Mouse (Mus musculus) ES-Bruce4 (cell line): ENCODE measurements around the gene Bcl2l15. TPM values are rescaled to one million over a fixed set of nuclear protein-coding genes. Genes with fewer than 3 reads are reported as not detected.

Source experiments
- H3K27ac ChIP-seq: 2 replicates; pipeline ENCODE4 v1.5.1; 2012; ENCODE audit warnings: low read length, inconsistent platforms; ENCODE audit not compliant: insufficient read depth
- H3K27me3 ChIP-seq: 2 replicates; pipeline ENCODE4 v1.6.1; 2012; ENCODE audit warnings: mild to moderate bottlenecking, low read length, inconsistent platforms; ENCODE audit not compliant: control insufficient read depth, poor library complexity, insufficient read depth, severe bottlenecking
- H3K36me3 ChIP-seq: 2 replicates; pipeline ENCODE4 v1.6.1; 2012; ENCODE audit warnings: inconsistent platforms, mild to moderate bottlenecking, low read length, moderate library complexity; ENCODE audit not compliant: control insufficient read depth, poor library complexity, insufficient read depth, severe bottlenecking
- H3K4me1 ChIP-seq: one replicate; pipeline ENCODE4 v1.8.1; 2011; ENCODE audit warnings: low read length; ENCODE audit not compliant: control insufficient read depth, insufficient read depth
- H3K4me3 ChIP-seq: 2 replicates; pipeline ENCODE4 v1.5.1; 2011; ENCODE audit warnings: low read depth, mild to moderate bottlenecking, low read length
- H3K9ac ChIP-seq: 2 replicates; pipeline ENCODE4 v1.6.1; 2012; ENCODE audit warnings: low read depth, mild to moderate bottlenecking, inconsistent platforms; ENCODE audit not compliant: poor library complexity, severe bottlenecking
- H3K9me3 ChIP-seq: replicated peaks from 2 replicates; pipeline ENCODE4 v1.6.1; 2012; ENCODE audit warnings: mild to moderate bottlenecking, low read length, inconsistent platforms; ENCODE audit not compliant: control insufficient read depth, poor library complexity, insufficient read depth, severe bottlenecking
- CTCF ChIP-seq: IDR thresholded peaks from one replicate; pipeline ENCODE4 v1.8.1; 2011; ENCODE audit warnings: low read depth, low read length
- EP300 ChIP-seq: IDR thresholded peaks from 2 replicates; pipeline ENCODE4 v1.6.1; 2011; ENCODE audit warnings: low read depth, low read length; ENCODE audit not compliant: insufficient read depth
- POLR2A ChIP-seq: IDR thresholded peaks from one replicate; pipeline ENCODE4 v1.8.1; 2011; ENCODE audit warnings: low read length; ENCODE audit not compliant: insufficient read depth
- polyA plus RNA-seq: library from polyadenylated mRNA; stranded (reverse); fragments of >200 nt; gene quantifications from 2 replicates; pipeline ENCODE4 v1.2.4, GENCODE M21; 2011; ENCODE audit warnings: low read depth; ENCODE audit not compliant: missing spikeins, insufficient read depth, insufficient read length

Gene Bcl2l15
- polyA plus RNA-seq, 1 experiment: not detected

DNA sequence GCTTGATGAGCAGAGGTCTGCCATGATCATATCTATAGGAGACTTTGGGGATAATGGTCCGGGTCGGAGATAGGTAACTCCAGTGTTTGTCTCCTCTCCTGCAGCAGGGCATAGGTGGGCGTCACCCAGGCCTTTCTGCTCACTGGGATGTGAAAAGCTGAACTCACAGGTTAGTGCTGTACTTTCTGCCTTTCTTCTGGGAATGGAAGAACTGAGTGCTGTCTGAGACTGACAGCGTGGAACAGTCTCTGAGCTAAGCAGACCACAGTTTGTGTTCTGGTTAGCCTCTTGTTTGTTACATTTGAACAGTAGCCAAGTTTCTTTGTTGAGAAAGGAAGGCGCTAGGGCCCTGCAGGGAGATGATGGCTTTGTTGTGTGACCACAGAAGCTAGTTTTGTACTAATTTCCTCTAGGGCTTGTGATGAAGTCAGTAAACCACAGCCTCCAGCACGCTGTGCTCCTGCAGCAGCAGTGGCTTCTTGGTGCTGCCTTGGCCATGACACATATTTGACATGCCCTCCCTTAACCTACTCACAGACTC lies 27.5 kb downstream of the Bcl2l15 start:
- TF ChIP-seq POLR2A (no peak), CTCF (no peak), EP300 (no peak)
- Histone ChIP-seq H3K4me1 (no peaks in the 10 kb centered on the region), H3K9me3 (no peaks in the 10 kb centered on the region), H3K9ac (no peak overlapping the region), H3K36me3 (no peaks in the 10 kb centered on the region), H3K27ac (no peak overlapping the region), H3K27me3 (no peaks in the 10 kb centered on the region), H3K4me3 (no peak overlapping the region)

DNA sequence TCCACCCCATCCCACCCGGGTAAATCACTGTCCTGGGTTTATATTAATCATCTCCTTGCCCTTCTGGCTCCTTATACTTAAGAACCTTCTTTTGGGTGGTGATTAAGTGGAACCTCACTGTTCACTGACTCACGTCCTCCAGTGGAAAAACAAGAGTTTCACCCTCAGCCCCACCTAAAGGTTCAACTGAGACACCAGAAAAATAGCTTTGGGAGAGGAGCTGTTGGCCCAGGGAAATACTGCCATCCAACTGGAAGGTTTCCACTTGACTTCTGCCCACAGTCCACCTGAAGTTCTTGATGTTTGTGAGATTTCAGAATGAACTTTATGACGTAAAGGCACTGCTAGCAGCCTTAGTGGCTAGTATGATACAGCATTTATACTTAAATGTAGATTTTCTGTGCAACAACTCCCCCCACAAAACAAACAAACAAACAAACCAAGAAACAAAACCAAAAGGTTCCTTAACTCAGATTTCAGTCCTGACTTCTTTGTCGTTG lies 30.4 kb downstream of the Bcl2l15 start:
- no peaks in the 10 kb centered on the region for H3K9me3 ChIP-seq
- H3K4me1 ChIP-seq: no peaks in the 10 kb centered on the region
- no peak for TF ChIP-seq CTCF
- TF ChIP-seq POLR2A: no peak
- no peak for TF ChIP-seq EP300

DNA sequence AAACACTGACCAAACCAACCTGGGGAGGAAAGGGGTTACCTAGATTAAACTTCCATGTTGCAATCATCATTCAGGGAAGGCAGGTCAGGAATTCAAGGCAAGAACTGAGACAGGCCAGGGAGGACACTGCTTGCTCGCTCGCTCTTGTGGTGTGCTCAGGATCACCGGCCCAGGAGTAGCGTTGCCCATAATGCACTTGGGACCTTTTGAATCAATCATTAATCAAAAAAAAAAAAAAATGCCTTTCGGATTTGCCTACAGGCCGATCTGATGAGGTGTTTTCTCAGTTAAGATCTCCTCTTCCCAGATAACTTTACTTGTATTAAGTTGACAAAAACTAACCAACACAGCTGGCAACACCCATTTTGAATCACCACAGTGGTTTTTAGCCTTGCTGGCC lies 31.8 kb downstream of the Bcl2l15 start:
- Histone ChIP-seq H3K36me3 (no peaks in the 10 kb centered on the region), H3K27ac (no peak overlapping the region), H3K4me3 (no peak overlapping the region), H3K4me1 (no peaks in the 10 kb centered on the region), H3K9me3 (no peaks in the 10 kb centered on the region), H3K9ac (no peak overlapping the region), H3K27me3 (no peaks in the 10 kb centered on the region)
- no peak for TF ChIP-seq EP300
- no peak for TF ChIP-seq POLR2A
- TF ChIP-seq CTCF: no peak

More for the DNA sequence above, 30.4 kb downstream of the Bcl2l15 start:
- no peak overlapping the region for H3K9ac ChIP-seq
- H3K27ac ChIP-seq: no peak overlapping the region
- H3K4me3 ChIP-seq: no peak overlapping the region
- H3K36me3 ChIP-seq: no peaks in the 10 kb centered on the region
- no peaks in the 10 kb centered on the region for H3K27me3 ChIP-seq

DNA sequence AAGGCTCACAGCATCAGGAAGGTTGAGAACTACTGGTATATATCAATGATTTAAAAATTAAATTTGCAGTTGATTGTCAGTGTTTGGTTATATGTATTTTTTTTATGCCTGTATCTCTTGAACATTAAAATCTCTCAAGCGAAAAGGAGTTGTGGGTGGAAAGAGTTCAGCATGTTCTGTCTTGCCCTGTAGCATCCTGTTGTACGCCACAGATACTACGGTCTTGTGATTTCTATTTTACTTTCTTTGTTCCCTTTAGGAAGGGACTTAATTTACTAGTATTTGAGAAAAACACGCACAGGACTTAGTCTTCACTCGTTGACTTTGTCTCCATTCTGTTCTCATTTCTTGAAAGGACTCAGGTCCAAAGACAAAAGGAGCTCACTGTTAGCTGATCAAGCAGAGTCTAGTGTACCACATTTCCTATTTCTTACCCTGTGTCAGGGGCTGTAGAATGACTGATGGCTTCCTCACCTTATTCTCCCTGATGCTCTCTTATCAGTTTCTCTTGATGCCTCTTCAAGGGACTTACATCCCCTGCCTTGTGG lies 35.1 kb downstream of the Bcl2l15 start:
- Histone ChIP-seq H3K36me3 (no peaks in the 10 kb centered on the region), H3K4me1 (no peaks in the 10 kb centered on the region), H3K4me3 (no peak overlapping the region), H3K9ac (no peak overlapping the region), H3K27ac (no peak overlapping the region), H3K9me3 (no peaks in the 10 kb centered on the region), H3K27me3 (no peaks in the 10 kb centered on the region)
- TF ChIP-seq POLR2A (no peak), EP300 (no peak), CTCF (no peak)

DNA sequence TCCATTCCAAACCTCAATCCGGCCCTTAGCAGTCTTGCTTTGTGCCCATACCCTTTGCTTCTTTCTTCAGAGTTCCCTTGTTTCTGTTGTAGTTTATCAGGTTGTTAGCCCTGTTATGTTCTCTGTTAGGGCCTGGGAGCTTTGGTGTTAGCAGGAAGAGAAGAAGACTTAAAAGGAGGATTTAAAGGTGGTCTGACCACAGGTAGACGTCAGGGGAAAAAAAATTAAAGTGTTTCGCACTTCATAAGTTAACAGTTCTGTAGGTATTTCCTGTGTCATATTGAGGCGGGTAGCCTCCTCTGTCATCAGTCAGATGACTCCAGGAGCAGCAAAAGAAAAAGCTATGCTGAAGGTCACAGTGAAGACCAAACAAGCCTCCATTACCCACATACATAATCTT lies 35.6 kb downstream of the Bcl2l15 start:
- Histone ChIP-seq H3K36me3 (no peaks in the 10 kb centered on the region), H3K27ac (no peak overlapping the region), H3K9ac (no peak overlapping the region), H3K4me3 (no peak overlapping the region), H3K9me3 (no peaks in the 10 kb centered on the region), H3K4me1 (no peaks in the 10 kb centered on the region), H3K27me3 (no peaks in the 10 kb centered on the region)
- TF ChIP-seq CTCF: no peak

DNA sequence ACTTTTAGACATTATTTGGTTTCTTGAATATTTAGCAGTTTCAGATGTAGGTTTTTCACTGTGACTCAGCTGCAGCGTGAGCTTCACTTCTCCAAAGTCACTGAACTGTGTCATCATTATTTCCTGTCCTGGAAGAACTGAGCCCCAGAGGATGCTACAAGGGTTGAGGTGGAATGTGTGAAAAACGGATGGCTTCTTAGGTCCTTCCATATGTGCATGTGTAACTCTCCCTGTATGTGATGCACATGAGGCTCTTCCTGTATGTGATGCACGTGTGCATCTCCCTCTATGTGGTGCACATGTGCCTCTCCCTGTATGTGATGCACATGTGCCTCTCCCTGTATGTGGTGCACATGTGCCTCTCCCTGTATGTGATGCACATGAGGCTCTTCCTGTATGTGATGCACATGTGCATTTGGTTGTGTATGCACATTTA lies 40.3 kb downstream of the Bcl2l15 start:
- Histone ChIP-seq H3K9ac (no peak overlapping the region), H3K27ac (no peak overlapping the region), H3K4me3 (no peak overlapping the region), H3K4me1 (no peaks in the 10 kb centered on the region), H3K36me3 (no peaks in the 10 kb centered on the region), H3K9me3 (no peaks in the 10 kb centered on the region), H3K27me3 (no peaks in the 10 kb centered on the region)
- TF ChIP-seq EP300 (no peak), CTCF (no peak), POLR2A (no peak)
